Mouse (Mus musculus) heart, embryonic 11.5 days (tissue): ENCODE data around the gene Intu. TPM values are rescaled to one million over a fixed set of nuclear protein-coding genes. Genes with fewer than 3 reads are reported as not detected.

Source experiments
- ATAC-seq: fragments of 200-750 bp; cut with Nextera tagmentation; replicated peaks from 2 replicates; pipeline ENCODE4 v1.8.0; 2017; ENCODE audit warnings: moderate library complexity; ENCODE audit not compliant: insufficient number of reproducible peaks, low FRiP score, low TSS enrichment
- H3K27ac ChIP-seq: fragments of 300-500 bp; sonication (generic); 2 replicates; pipeline ENCODE4 v1.5.1; 2014; ENCODE audit warnings: mild to moderate bottlenecking, low read depth, low read length
- H3K27me3 ChIP-seq: fragments of 300-500 bp; sonication (generic); 2 replicates; pipeline ENCODE4 v1.6.1; 2014; ENCODE audit warnings: mild to moderate bottlenecking, low read length, mixed read lengths; ENCODE audit not compliant: control insufficient read depth, insufficient read depth
- H3K36me3 ChIP-seq: fragments of 300-500 bp; sonication (generic); 2 replicates; pipeline ENCODE4 v1.6.1; 2014; ENCODE audit warnings: mild to moderate bottlenecking, low read length, moderate library complexity, mixed read lengths; ENCODE audit not compliant: control insufficient read depth, insufficient read depth
- H3K4me1 ChIP-seq: fragments of 300-500 bp; sonication (generic); 2 replicates; pipeline ENCODE4 v1.6.1; 2014; ENCODE audit warnings: low read length; ENCODE audit not compliant: control insufficient read depth, insufficient read depth
- H3K4me2 ChIP-seq: fragments of 300-500 bp; sonication (generic); 2 replicates; pipeline ENCODE4 v1.6.1; 2014; ENCODE audit warnings: mild to moderate bottlenecking, moderate library complexity
- H3K4me3 ChIP-seq: fragments of 300-500 bp; sonication (generic); 2 replicates; pipeline ENCODE4 v1.5.1; 2014; ENCODE audit warnings: low read depth, low read length
- H3K9ac ChIP-seq: fragments of 300-500 bp; sonication (generic); 2 replicates; pipeline ENCODE4 v1.6.1; 2014; ENCODE audit warnings: mild to moderate bottlenecking, low read depth, low read length, moderate library complexity
- H3K9me3 ChIP-seq: fragments of 300-500 bp; sonication (generic); replicated peaks from 2 replicates; pipeline ENCODE4 v1.6.1; 2016; ENCODE audit warnings: low read length; ENCODE audit not compliant: control insufficient read depth
- WGBS: fragments of 180-500 bp; shearing (Covaris S2); extraction: QIAGEN DNeasy Blood & Tissue Kit; methylation state at CpG from one replicate; pipeline ENCODE4 v1.1.7; 2014; ENCODE audit not compliant: insufficient replicate concordance; 5-methylcytosine and 5-hydroxymethylcytosine counted together
- polyA plus RNA-seq: library from polyadenylated mRNA; unstranded; fragments of >200 nt; fragmentation: Nextera tagmentation; extraction: Ambion mirVana; gene quantifications from 2 replicates; pipeline ENCODE4 v1.2.1, GENCODE M21; 2014

The Intu gene
- polyA plus RNA-seq, 1 experiment from 2014 or later = 4.1 TPM

DNA sequence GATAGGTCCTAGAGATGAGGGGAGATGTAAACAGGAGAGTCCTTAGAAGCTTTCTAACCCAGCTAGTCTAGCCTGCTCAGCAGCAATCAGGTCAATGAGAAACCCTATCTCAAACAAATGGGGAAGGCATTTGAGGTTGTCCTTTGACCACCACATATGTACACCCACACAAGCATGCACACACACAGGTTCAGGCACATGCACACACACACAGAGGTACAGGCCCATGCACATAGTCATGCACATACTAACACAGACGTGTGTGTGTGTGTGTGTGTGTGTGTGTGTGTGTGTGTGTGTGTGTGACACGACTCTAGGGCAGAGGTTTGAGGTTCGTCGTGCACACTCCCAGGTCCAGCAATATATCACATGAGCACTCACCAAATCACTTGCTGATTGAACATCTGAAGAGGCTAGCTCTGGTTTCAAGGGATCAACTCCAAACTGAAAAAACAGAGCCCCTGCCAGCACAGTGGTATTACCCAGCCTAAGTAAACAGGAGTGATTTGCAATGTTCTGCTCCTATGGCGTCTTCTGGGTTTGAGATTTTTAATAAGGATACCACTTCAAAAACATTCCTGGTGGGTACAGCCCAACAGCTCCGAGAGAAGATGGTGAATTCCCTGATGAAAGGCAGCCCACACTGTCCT lies 22.0 kb upstream of the Intu start:
- no peaks in the 10 kb centered on the region for H3K27me3 ChIP-seq
- H3K36me3 ChIP-seq = no peaks in the 10 kb centered on the region
- H3K4me3 ChIP-seq = no peak overlapping the region
- no peak overlapping the region for H3K27ac ChIP-seq
- no peaks in the 10 kb centered on the region for H3K4me1 ChIP-seq
- no peak overlapping the region for H3K4me2 ChIP-seq
- no peaks in the 10 kb centered on the region for H3K9me3 ChIP-seq
- 76% methylated on average over 6 of the region's 6 CpGs for WGBS
- no peak for ATAC-seq
- no peak overlapping the region for H3K9ac ChIP-seq

DNA sequence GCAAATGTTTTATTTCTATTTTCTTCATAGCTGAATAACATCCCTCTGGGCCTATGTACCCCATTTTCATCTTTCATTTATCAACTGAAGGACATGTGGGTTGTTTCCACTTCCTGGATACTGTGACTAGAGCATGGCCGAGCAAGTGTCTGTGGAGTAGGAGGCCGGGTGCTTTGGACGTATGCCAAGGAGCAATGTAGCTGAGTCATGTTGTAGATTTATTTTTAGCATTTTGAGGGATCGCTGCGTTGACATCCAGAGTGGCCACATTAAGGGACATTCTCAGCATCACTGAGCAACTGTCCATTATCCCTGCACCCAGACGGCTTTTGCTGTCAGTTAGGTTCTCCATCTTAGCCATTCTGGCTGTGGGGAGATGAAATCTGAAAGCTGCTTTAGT lies 20.5 kb upstream of the Intu start:
- no peak overlapping the region for H3K4me3 ChIP-seq
- ATAC-seq = no peak
- H3K9ac ChIP-seq = no peak overlapping the region
- H3K36me3 ChIP-seq = no peaks in the 10 kb centered on the region
- H3K27ac ChIP-seq = no peak overlapping the region
- 29% methylated on average over 6 of the region's 6 CpGs for WGBS
- no peak overlapping the region for H3K4me2 ChIP-seq
- no peaks in the 10 kb centered on the region for H3K4me1 ChIP-seq
- no peaks in the 10 kb centered on the region for H3K27me3 ChIP-seq
- H3K9me3 ChIP-seq = no peaks in the 10 kb centered on the region

DNA sequence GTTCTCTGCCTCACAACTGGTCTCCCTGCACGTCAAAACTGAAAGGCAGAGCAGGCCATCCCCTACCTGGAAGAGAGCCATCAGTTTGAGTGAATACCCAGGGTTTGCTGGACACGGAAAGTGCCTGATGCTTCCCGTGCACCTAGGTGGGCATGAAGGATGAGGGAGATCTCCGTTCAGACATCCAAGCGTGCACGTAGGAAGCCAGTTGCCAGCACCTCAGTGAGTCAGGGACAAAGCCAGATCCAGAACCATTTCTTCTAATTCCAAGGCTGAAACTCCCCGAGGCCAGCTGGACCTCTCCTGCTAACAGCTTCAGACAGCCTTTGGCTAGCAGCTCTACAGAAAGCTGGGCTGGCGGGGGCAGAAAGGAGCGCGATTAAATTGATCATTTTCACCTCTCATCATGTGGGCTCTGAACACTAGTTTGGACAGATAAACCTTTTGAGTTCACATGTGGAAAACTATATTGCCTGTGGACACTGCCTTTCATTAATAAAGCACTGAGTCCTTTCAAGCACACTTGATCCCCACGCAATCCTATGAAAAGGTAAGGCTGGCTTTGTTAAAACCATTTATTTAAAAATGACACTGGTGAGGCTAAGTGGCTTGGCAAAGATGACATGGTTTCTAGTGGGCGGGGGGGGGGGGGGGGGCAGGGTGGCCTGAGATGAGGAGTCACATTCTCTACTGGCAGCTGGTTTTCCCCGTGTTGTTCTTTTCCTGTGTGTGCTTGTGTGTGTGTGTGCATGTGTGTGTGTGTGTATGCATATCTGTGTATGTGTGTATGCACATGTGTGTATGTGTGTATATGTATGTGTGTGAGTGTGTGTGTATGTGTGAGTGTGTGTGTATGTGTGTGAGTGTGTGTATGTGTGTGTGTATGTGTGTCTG lies 17.9 kb upstream of the Intu start:
- Histone ChIP-seq H3K4me2 (no peak overlapping the region), H3K27ac (no peak overlapping the region), H3K9me3 (no peaks in the 10 kb centered on the region), H3K36me3 (no peaks in the 10 kb centered on the region), H3K27me3 (no peaks in the 10 kb centered on the region), H3K4me3 (no peak overlapping the region), H3K9ac (no peak overlapping the region), H3K4me1 (no peaks in the 10 kb centered on the region)
- ATAC-seq = no peak
- WGBS = 79% methylated on average over 13 of the region's 13 CpGs

DNA sequence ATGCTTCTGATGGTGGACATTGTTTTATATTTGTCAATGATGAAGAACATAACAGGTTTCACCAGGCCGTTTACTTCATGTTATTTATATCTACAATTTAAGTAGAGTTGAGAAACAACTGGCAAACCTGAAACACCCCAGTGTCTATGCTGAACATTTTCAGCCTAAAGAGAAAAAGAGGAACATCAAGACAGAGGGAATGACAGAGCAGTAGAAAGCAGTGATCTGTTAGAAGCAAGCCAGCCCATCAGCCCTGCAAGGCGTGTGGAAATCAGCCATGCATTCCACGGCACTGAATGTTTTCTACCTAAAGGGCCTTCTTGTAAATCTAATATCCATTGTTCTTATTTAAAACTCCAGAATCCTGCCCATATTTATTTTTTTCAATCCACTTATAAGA lies 12.8 kb upstream of the Intu start:
- Histone ChIP-seq H3K4me1 (no peaks in the 10 kb centered on the region), H3K4me2 (no peak overlapping the region), H3K9me3 (no peaks in the 10 kb centered on the region), H3K27ac (no peak overlapping the region), H3K27me3 (no peaks in the 10 kb centered on the region), H3K9ac (no peak overlapping the region), H3K4me3 (no peak overlapping the region), H3K36me3 (no peaks in the 10 kb centered on the region)
- ATAC-seq = no peak
- WGBS = 75% methylated on average over 3 of the region's 3 CpGs

DNA sequence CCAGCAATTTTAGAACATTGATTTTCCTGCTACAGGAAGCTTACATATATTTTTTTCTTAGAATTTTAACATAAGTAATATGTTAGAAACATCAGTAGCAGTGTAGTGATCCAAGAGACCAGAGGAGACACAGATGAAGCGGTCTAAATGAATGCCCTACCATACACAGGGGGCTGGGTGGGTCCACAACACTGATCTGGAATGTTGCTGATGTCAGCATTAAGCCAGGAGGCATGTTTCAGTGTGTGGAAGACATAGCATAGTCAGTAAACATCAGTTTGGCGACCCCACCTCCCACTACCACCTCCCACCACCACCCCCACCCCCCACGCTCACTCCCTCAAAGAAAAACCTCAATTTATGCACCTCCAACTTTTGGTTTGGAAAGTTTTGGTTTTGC lies 11.5 kb upstream of the Intu start:
- Histone ChIP-seq H3K4me2 (no peak overlapping the region), H3K36me3 (no peaks in the 10 kb centered on the region), H3K4me1 (no peaks in the 10 kb centered on the region), H3K27ac (no peak overlapping the region), H3K27me3 (no peaks in the 10 kb centered on the region), H3K4me3 (no peak overlapping the region), H3K9ac (no peak overlapping the region), H3K9me3 (no peaks in the 10 kb centered on the region)
- WGBS = 70% methylated on average over 3 of the region's 3 CpGs
- no peak for ATAC-seq

DNA sequence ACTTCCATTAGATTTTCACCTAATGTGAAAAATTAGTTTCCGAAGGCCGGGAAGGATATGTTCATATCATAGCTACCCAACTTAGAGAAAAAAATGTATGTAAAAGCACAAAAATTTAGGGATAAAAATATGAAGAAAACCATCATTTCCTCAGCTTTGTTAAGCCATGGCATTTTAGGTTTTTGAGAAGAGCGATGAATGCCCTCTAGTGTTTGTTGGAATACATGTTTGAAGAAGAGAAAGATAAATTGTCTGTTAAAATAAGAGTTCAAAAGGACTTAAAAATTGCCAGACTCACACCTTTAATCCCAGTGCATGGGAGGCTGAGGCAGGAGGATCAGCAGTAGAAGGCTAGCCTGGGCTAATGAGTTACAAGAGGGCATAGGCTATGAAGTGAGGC lies 10.5 kb upstream of the Intu start:
- no peak for ATAC-seq
- no peaks in the 10 kb centered on the region for H3K36me3 ChIP-seq
- 90% methylated on average over 3 of the region's 3 CpGs for WGBS
- H3K4me2 ChIP-seq = no peak overlapping the region
- no peaks in the 10 kb centered on the region for H3K9me3 ChIP-seq
- H3K27me3 ChIP-seq = no peaks in the 10 kb centered on the region
- H3K4me1 ChIP-seq = no peaks in the 10 kb centered on the region
- H3K27ac ChIP-seq = no peak overlapping the region
- H3K9ac ChIP-seq = no peak overlapping the region
- H3K4me3 ChIP-seq = no peak overlapping the region

DNA sequence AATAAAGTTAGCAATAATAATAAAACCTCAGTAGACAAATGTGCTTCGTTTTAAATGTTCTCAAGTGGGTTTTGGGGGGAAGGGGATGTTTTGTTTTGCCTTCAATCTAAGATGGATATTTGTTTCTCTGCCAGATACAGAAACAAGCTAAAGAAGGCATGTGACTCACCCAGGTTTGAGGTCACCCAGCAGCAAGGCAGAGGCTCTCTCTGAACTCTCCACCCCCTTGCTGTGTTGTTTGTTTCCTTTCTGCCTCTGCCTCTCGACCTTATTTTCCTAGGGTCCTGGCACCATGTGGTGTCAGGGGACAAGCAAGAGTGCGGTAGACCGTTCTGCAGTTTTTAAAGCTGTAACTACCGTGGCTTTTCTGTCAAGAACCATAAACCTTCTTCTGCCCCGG lies 8.6 kb upstream of the Intu start:
- Histone ChIP-seq H3K4me1 (no peaks in the 10 kb centered on the region), H3K9ac (no peak overlapping the region), H3K4me2 (peak overlapping the region; percentile 45), H3K36me3 (no peaks in the 10 kb centered on the region), H3K4me3 (no peak overlapping the region), H3K27ac (no peak overlapping the region), H3K9me3 (no peaks in the 10 kb centered on the region), H3K27me3 (0 out of 2 replicates have a peak, but pooled peaks cover 5% of the 10 kb centered on the region)
- ATAC-seq = no peak
- WGBS = 27% methylated on average over 6 of the region's 6 CpGs

DNA sequence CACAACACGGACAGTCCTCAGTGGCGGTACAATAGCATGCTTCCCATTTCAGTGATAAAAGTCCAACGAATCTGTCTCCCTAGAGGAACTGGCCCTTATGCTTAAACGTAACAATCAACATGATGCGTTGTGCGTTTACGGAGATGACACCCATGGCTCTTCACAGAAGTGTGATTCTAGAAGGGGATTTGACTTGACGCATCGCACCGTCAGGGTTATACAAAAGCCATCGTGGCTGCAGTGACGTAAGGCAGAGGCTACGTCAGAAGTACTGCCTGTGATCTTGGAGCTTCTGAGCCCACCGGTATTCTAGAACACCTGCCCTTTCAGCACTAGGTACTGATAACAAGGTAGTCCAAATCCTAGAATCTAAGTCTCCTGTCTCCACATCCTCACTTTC lies 8.2 kb upstream of the Intu start:
- Histone ChIP-seq H3K4me2 (peak overlapping the region; percentile 45), H3K9ac (no peak overlapping the region), H3K9me3 (no peaks in the 10 kb centered on the region), H3K27me3 (0 out of 2 replicates have a peak, but pooled peaks cover 5% of the 10 kb centered on the region), H3K36me3 (no peaks in the 10 kb centered on the region), H3K4me1 (no peaks in the 10 kb centered on the region), H3K27ac (no peak overlapping the region), H3K4me3 (0 out of 2 replicates have a peak overlapping the region, but pooled peaks have one; percentile 8)
- 43% methylated on average over 14 of the region's 14 CpGs for WGBS
- no peak for ATAC-seq
